Mouse (Mus musculus): ENCODE measurements around the gene Lrrfip1.

DNA sequence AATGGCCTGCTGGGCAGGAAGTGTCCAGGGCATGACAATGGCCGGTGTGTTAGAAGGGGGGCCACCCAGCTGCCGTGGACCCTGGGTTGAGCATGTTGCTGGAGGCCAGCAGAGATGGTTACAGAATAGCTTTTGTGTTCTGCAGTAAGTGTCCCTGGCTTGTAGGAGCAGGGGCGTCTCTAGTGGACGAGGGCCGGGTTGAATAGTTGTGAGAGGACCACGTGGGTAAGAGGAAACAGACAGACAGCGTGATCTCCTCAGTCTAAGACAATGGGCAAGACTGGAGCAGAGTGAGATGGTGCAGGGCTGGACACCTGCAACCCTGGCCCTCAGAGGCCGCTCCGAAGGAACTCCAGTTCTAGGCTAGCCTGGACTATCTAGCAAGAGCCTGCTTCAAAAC lies 57.2 kb downstream of the Lrrfip1 start:
- TF ChIP-seq CTCF (IDR thresholded peaks at IDR 0.05; ENCODE audit: insufficient read depth, low read length) = no peak
- TF ChIP-seq POLR2A (IDR thresholded peaks at IDR 0.05; ENCODE audit: borderline replicate concordance, extremely low read depth, low read depth, low read length) = no peak

Data from lung, adult 2 months (tissue).